Mouse (Mus musculus) spleen, adult 2 months (tissue): ENCODE measurements around the gene Ankfn1. TPM values are rescaled to one million over a fixed set of nuclear protein-coding genes. Genes with fewer than 3 reads are reported as not detected.

Experiments
- DNase-seq, 2 experiments: peaks; one replicate each; pipeline versions ENCODE4 v3.0.0 to v3.0.0-alpha.2; 2012 to 2021; ENCODE audit warnings: low spot score in 2 of 2, low read depth in 1 of 2
- H3K27ac ChIP-seq: fragments of 200-500 bp; 2 replicates; pipeline ENCODE4 v1.5.1; 2012; ENCODE audit warnings: low read length, inconsistent platforms; ENCODE audit not compliant: insufficient read depth
- H3K27me3 ChIP-seq: fragments of 200-500 bp; 2 replicates; pipeline ENCODE4 v1.6.1; 2012; ENCODE audit warnings: mild to moderate bottlenecking, moderate library complexity, low read length, inconsistent platforms; ENCODE audit not compliant: control insufficient read depth, insufficient read depth
- H3K36me3 ChIP-seq: fragments of 200-500 bp; 2 replicates; pipeline ENCODE4 v1.6.1; 2012; ENCODE audit warnings: mild to moderate bottlenecking, low read length, inconsistent platforms; ENCODE audit not compliant: control insufficient read depth, insufficient read depth
- H3K4me1 ChIP-seq: fragments of 200-500 bp; 2 replicates; pipeline ENCODE4 v1.6.1; 2011; ENCODE audit warnings: inconsistent platforms; ENCODE audit not compliant: control insufficient read depth, insufficient read depth, insufficient read length
- H3K4me3 ChIP-seq: fragments of 200-500 bp; 2 replicates; pipeline ENCODE4 v1.5.1; 2011; ENCODE audit warnings: mild to moderate bottlenecking, inconsistent platforms; ENCODE audit not compliant: insufficient read depth, insufficient read length; ENCODE audit errors: extremely low read depth
- CTCF ChIP-seq: fragments of 200-500 bp; IDR thresholded peaks from 2 replicates; pipeline ENCODE4 v1.5.1; 2011; ENCODE audit warnings: mild to moderate bottlenecking, inconsistent platforms; ENCODE audit not compliant: insufficient read depth, insufficient read length, insufficient replicate concordance; ENCODE audit errors: extremely low read depth
- POLR2A ChIP-seq: fragments of 200-500 bp; IDR thresholded peaks from 2 replicates; pipeline ENCODE4 v1.6.1; 2011; ENCODE audit warnings: low read depth, low read length, inconsistent platforms
- WGBS: fragments of 180-500 bp; shearing (Covaris S2); methylation state at CpG from one replicate; pipeline ENCODE4 v1.1.7; 2018; 5-methylcytosine and 5-hydroxymethylcytosine counted together
- polyA plus RNA-seq: library from polyadenylated mRNA; depleted of rRNA; stranded (reverse); fragments of >200 nt; gene quantifications from 2 replicates; pipeline ENCODE4 v1.2.3, GENCODE M21; 2012

The Ankfn1 gene
- polyA plus RNA-seq, 1 experiment, result not detected

GRCm38 (mm10) chr11:89508675-89509324 lies 268.7 kb downstream of the Ankfn1 start:
- WGBS, result 45% methylated on average over 11 of the region's 11 CpGs
- H3K36me3 ChIP-seq, result no peaks in the 10 kb centered on the region
- no peaks in the 10 kb centered on the region for H3K4me1 ChIP-seq
- no peak for DNase-seq
- H3K27ac ChIP-seq, result no peak overlapping the region
- TF ChIP-seq CTCF (no peak), POLR2A (no peak)
- no peak overlapping the region for H3K4me3 ChIP-seq
- H3K27me3 ChIP-seq, result no peaks in the 10 kb centered on the region

- H3K27ac ChIP-seq, result no peak overlapping the region
- H3K27me3 ChIP-seq, result no peaks in the 10 kb centered on the region
- H3K36me3 ChIP-seq, result no peaks in the 10 kb centered on the region
- no peaks in the 10 kb centered on the region for H3K4me1 ChIP-seq
- TF ChIP-seq POLR2A, result no peak
- TF ChIP-seq CTCF, result no peak
- WGBS, result 67% methylated on average over 11 of the region's 11 CpGs
- no peak overlapping the region for H3K4me3 ChIP-seq
- DNase-seq, result no peak
These were observed 270.7 kb downstream of the Ankfn1 start for GRCm38 (mm10) chr11:89506595-89507245.

GRCm38 (mm10) chr11:89505046-89505445 lies 272.4 kb downstream of the Ankfn1 start:
- no peak overlapping the region for H3K27ac ChIP-seq
- no peaks in the 10 kb centered on the region for H3K27me3 ChIP-seq
- no peak for DNase-seq
- no peak overlapping the region for H3K4me3 ChIP-seq
- TF ChIP-seq CTCF (no peak), POLR2A (no peak)
- H3K4me1 ChIP-seq, result no peaks in the 10 kb centered on the region
- no peaks in the 10 kb centered on the region for H3K36me3 ChIP-seq
- WGBS, result 92% methylated on average over 7 of the region's 7 CpGs

GRCm38 (mm10) chr11:89501796-89502195 lies 275.7 kb downstream of the Ankfn1 start:
- H3K27me3 ChIP-seq, result no peaks in the 10 kb centered on the region
- no peaks in the 10 kb centered on the region for H3K4me1 ChIP-seq
- H3K27ac ChIP-seq, result no peak overlapping the region
- H3K36me3 ChIP-seq, result no peaks in the 10 kb centered on the region
- DNase-seq, result no peak
- no peak for TF ChIP-seq POLR2A
- no peak for TF ChIP-seq CTCF
- 87% methylated on average over 7 of the region's 7 CpGs for WGBS
- no peak overlapping the region for H3K4me3 ChIP-seq

GRCm38 (mm10) chr11:89500961-89501360 lies 276.5 kb downstream of the Ankfn1 start:
- H3K27ac ChIP-seq, result no peak overlapping the region
- DNase-seq, result no peak
- H3K4me3 ChIP-seq, result no peak overlapping the region
- 73% methylated on average over 2 of the region's 2 CpGs for WGBS
- no peak for TF ChIP-seq POLR2A
- TF ChIP-seq CTCF, result no peak
- no peaks in the 10 kb centered on the region for H3K4me1 ChIP-seq
- H3K27me3 ChIP-seq, result no peaks in the 10 kb centered on the region
- no peaks in the 10 kb centered on the region for H3K36me3 ChIP-seq

- TF ChIP-seq CTCF (no peak), POLR2A (no peak)
- no peak for DNase-seq
- no peaks in the 10 kb centered on the region for H3K4me1 ChIP-seq
- H3K36me3 ChIP-seq, result no peaks in the 10 kb centered on the region
- WGBS, result 45% methylated on average over 6 of the region's 6 CpGs
- no peak overlapping the region for H3K4me3 ChIP-seq
- H3K27me3 ChIP-seq, result no peaks in the 10 kb centered on the region
- no peak overlapping the region for H3K27ac ChIP-seq
These were observed 296.4 kb downstream of the Ankfn1 start for GRCm38 (mm10) chr11:89481084-89481483.

GRCm38 (mm10) chr11:89476927-89477326 lies 300.5 kb downstream of the Ankfn1 start:
- no peak for DNase-seq

More at GRCm38 (mm10) chr11:89476927-89477326, 300.5 kb downstream of the Ankfn1 start:
- Histone ChIP-seq H3K36me3 (no peaks in the 10 kb centered on the region), H3K4me1 (no peaks in the 10 kb centered on the region), H3K27ac (no peak overlapping the region), H3K27me3 (no peaks in the 10 kb centered on the region), H3K4me3 (no peak overlapping the region)
- TF ChIP-seq CTCF (no peak), POLR2A (no peak)
- 72% methylated on average over 5 of the region's 5 CpGs for WGBS
